Mouse (Mus musculus) adrenal gland, adult 8-10 months (tissue): ENCODE measurements at regions not wholly inside any gene's neighbourhood (a gene's known extent, or its start where the extent isn't known, plus 50 kb on each side); places are given as distances from the start of the nearest gene placed in this dataset.

Experiments
- DNase-seq: peaks from one replicate; pipeline ENCODE4 v3.0.0; 2022

DNA sequence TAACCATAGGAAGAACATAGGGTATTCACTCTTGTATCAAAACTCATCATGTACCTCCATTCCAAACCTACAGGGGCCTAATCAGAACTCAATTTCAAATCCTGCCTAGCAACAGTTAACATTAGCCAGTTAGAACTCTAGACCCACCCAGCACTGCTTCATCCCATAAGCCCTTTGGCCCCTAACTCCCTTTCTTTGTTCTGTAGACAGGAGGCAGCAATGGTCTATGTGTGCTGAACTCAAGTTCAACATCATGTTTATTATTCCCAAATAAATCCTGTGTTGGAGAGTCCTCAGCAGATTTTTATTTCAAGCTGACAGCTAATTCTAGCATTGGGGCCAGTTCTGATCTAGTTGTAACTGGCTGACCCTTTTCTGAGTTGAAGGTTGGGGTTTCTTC, 112.2 kb downstream of the Ipo8 start:
- DNase-seq = no peak

DNA sequence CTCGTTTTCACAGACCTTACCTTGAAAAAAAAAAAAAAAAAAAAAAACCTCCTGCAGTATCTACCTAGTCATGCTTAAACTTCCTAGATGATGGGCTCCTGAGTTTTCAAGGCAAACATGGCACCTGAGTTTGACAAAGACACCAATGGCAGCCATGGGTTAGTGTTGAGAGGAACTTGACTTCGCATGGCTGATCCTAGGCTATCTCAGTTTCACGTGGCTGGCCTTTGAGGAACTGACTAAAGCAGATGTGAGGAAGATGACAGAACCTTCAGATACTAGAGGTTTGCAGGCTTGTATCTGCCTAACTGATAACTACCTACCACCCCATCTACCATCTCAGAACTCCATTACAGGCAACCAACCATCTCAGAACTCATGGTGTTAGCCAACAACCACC, 120.9 kb downstream of the Ipo8 start:
- no peak for DNase-seq

DNA sequence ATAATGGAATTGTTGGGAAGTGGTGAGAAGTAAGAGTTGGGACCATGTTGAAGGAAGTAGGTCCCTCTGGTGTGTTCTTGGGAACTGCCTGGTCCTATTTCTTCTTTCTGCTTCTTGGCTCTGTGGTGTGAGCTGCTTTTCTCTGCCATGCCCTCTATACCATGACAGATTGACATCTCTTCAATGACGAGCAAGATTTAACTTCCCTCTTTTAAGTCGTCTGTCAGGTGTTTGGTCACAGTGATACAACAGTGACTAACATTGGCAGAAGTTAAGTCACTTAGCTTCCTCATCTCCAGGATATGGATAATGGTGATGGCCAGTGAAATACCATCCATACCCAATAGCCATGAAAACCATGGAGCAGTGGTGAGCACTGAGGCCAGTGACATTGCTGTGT, 122.9 kb downstream of the Ipo8 start:
- no peak for DNase-seq

DNA sequence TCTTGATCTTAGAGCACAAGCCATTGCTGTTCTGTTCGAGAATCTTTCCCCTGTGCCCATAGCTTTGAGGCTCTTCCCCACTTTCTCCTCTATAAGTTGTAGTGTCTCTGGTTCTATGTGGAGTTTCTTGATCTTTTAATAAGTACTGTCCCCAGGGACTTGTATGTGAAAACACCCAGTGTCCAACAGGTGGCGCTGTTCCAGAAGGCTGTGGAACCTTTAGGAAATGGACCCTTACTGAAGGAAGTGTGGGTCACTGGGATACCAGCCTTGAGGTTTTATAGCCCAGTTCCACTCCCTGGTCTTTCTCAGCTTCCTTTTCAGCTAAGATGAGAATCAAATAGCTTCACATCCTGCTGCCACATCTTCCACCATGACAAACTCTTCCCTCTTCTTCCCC, 125.6 kb downstream of the Ipo8 start:
- peak; percentile 19 for DNase-seq

DNA sequence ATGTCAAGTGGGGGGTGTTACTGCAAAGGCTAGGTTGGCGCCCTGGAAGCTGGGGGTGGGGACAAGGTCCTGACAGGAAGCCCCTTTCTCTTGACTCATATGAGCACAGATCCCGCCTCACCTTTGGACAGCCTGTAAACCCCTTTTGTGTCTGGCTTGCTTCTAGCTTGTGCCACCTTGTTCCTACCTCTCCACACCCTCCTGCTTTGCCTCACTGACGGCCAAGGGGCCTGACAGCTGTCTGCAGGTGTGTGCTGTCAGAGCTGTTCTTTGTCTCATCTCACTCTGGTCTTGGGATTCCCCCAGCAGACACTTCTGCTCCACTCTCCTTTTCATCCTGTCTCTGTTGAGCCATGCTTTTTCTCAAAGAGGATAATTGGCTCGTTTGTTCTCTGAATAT, 137.9 kb downstream of the Ipo8 start:
- DNase-seq = no peak

DNA sequence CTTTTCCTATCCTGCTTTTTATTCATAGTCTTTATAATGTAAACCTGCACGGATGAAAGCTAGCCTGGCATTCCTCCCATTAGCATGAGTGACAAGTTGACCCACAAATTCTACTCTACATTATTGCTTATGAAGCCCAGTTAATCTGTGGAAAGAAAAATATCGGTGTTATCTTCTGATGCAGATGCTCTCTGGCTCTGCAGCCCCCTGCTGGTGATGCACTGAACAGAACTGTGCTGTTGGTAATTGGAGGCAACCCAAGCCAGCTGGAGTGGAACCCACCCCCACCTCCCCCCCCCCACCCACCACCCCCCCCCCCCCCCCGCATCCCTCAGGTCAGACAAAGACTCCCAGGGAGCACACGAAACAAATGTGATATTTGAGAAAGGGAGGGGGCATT, 143.5 kb downstream of the Ipo8 start:
- DNase-seq = peak; percentile 15

DNA sequence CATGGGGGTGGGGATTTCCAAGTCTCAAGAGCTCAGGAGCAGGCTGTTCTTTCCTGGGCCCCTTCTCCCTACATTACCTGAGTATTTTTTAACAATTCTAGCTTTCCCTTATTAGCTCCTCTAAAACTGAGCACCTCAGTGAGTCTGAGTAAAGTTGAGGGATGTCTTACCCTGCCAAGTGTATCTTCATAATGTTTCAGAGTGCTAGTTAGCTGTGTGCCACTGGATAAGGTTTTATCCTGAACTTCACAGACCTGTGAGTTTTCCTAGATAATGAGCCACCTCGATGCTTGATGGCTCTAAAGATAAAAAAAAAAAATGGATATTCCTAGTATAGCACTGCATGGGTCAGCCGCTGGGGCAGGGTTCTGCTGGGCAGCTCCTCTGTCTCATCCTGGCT, 171.1 kb downstream of the Ipo8 start:
- no peak for DNase-seq

DNA sequence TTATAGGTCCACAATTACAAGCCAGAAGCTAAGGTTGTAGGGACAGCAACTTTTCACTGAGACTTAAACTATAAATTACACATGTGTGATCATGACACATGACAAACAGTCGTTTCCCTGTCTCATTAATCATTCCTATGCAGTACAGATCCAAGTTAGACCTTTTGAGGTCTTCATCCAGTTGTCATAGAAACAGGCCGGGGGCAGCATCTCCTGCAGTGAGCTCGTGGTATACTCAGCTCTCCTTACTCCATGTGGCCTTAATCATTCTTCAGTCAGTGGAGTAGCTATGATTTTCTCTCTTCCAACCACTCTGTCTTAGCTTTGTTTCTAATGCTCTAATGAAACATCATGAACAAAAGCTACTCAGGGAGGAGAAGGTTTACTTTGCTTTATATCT, 178.1 kb downstream of the Ipo8 start:
- DNase-seq = no peak

DNA sequence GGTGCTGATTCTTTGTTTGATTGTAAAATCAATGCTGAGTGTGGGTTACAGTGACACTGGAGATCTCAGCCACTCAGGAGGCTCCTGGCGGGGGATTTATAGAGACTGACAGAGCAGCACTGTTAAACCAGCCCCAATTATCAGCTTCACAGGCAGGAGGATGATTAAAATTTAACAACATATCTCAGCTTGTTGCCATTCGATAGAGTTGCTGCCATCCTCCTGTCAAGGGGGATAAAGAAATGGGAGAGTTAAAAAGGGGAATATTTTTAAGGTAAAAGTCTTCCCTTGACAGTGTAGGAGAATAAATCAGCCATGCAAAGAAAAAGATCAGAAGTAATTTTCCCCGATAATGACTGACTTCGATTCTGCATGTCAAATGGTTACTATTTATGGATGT, 178.8 kb downstream of the Ipo8 start:
- DNase-seq = no peak

DNA sequence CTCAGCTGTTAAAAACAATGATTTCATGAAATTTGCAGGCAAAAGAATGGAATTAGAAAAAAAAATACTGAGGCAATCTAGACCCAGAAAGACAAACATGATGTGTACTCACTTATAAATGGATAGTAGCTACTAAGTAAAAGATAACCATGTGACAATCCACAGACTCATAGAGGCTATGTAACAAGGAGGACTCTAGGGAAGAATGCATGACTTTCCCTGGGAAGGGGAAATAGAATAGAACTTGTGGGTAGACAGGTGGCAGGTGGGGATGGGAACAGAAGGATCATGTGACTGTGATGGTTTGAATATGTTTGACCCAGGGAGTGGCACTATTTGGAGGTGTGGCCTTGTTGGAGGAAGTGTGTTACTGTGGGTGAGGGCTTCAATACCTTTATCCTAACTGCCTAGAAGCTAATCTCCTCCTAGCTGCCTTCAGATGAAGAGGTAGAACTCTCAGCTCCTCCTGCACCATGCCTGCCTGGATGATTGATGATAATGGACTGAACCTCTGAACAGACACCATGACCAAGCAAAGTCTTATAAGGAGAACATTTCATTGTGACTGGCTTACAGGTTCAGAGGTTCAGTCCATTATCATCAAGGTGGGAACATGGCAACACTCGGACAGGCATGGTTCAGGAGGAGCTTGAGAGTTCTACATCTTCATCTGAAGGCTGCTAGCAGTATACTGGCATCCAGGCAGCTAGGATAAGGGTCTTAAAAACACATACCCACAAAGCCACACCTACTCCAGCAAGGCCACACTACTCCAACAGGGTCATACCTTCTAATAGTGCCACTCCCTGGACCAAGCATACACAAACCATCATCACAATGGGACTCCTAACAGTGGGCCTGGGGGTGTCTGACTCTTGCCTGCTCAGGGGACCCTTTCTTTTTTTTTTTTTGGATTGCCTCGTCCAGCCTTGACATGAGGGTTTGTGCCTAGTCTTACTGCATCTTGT, 183.6 kb downstream of the Ipo8 start:
- no peak for DNase-seq

DNA sequence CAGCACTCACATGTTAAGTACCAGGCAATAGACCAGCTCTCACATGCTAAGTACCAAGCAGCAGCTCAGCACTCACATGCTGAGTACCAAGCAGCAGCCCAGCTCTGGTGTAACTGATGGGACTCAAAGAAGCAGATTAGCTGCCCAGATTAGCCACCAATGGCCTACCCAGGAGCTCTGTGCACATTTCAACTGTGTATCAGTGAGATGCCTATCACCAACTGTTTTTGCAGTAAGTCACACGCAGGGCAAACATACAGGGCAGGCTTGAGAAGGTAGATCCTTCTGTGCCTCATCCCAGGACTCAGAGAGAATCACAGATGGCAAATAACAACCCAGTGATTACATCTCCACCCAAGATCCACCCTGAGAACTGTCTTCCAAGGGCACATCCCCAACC, 190.7 kb downstream of the Ipo8 start:
- DNase-seq = no peak

DNA sequence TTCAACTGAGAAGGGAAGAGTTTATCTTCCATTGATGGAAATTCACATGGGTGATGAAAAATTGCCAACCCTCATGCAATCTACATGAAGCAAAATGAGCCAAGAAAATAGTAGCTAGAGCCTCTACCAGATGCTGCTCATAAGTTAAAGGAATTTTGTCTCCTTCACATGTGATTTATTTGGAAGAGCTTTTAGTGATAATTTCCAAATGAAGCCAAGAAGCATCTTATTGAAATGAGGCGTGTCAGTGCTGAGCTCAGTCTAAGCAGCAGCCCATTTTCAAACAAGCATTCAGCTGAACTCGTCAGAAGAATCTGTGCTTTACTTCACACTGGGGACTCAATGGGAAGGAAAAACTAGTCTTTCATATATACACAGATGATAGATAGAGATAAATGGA, 190.0 kb upstream of the Tmtc1 start:
- no peak for DNase-seq

DNA sequence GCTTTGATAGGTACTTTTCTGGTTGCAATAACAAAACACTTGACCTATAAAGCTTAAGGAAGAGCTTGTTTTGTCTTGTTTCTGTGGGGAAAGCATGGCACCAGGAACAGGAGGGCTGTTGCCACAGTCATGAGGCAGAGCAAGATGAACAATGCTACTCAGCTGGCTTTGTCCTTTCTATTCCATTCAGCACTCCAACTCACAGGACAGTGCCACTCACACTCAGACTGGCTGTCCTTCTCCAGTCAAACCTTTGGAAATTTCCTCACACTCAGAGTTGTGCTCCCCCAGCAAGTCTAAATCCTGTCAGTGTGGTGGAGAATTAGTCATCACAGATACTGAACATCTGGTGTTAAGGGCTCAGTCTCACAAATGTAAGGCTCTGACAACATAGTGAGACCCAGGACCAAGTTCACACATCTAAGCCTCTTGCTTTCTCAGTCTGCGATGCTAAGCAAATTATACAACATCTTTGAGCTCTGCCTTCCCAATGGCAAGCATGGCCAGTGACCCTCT, 183.0 kb upstream of the Tmtc1 start:
- no peak for DNase-seq

DNA sequence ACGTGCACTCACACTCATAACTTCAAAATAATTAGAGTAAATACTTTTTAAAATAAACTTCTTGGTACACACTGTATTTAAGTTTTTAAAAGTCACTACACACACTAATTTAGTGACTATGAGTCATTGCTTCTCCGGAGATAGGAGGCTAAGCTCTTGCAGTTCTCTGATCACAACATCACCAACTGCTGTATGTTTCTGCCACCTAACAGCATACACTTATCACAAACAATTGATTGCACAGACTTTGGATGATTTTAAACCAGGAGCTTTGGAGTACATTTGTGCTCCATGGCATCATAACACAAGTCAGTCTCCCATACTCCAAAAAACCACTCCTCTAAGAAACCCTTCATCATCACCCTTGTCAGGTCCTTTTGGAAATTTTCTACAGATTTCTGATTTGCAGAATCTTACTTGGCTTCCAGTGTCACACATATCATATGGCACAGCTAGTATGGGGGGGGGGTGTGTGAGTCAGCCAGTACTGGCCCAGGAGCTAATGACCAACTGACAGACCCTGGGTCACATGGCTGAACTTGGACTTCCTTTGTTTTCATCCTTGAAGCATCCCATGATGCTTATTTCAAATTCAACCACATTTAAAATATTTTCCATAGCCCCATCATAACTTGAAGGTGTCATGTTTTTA, 179.1 kb upstream of the Tmtc1 start:
- no peak for DNase-seq

DNA sequence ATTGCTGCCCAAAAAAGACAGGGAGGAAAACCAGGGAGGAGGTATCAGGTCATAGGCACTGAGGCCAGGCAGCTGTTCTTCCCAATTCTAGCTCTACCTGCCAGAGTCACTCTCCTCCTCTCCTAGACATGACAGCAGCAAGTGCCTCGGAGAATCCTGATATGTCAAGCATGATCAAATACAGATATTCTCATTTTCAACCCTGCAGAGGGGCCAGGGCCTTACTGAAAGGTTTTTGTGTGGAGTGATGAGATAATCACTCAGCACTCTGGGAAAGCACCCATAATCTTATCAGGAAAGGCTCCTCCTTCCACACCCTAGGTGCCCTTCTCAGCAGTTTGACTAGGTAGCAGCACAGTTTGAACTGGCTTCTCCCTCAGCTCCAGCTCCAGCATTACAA, 175.8 kb upstream of the Tmtc1 start:
- no peak for DNase-seq

DNA sequence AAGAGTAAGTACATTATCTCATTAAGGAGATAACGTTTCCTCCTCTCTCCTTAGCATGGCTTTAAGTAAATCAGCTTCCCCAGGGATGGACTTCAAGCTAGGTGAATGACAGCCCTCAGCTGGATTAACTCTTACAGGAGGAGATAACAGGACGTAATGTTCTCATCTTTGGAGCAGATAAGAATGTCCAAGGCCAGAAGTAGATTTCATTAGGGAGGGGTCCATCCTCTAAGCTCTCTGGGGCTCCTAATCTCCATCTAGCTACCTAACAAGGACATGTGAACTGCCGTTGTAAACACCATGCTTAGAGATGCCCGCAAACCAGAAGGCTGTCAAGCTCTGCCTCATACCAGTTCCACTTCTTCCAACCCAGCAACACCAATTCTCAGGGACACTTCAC, 171.7 kb upstream of the Tmtc1 start:
- DNase-seq = no peak

DNA sequence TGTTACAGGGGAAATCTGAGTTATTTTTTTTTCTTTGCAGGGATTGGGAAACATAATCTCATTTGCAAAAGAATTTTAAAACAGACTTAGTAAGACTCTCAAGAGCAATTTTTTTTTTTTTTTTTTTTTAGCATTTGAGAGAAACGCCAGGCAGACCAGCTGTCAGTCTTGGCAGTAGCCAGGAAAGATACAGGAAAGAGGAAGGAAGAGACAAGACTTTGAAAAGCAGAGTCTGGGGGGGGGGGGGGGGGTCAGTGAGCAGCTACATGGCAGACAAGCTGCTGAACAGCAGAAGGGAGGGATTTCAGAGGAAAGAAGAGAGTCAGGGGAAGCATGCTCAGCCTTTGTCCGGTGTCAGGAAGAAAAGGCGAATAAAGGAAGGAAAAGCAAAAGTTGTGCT, 171.3 kb upstream of the Tmtc1 start:
- DNase-seq = no peak

DNA sequence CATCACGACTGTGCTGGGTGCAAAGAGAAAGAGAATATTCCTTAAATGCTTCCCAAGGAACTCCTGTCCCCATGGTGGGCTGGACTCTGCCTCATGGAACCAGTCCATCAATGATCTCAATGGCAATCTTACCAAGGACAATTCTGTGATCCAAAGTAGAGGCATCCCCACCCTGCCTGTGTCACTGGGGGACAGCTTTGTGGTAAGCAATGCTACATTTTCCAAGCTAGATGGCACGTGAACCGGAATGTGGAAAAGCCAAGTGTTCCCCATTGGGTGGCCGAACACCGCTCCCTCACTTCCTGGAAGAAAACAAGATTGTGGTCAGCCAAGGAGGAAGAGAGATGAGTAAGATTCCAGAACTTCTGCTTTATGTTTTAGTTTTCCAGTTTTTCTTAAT, 164.7 kb upstream of the Tmtc1 start:
- DNase-seq = no peak

DNA sequence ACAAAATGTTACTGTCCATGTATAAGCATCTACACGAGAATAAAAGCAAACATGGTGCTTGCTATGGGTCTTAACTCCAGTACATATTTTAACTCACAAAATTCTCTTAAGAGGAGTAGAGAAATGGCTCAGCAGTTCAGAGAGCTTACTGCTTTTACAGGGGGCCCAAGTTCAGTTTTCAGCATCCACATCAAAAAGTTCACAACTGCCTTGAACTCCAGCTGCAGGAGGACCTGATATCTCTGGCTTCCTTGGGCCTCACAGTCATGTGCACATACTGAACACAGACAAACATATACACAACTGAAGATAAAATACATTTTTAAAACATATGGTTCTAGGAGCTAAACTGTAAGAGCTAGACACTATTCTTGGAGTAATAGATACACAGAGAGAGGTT, 161.0 kb upstream of the Tmtc1 start:
- no peak for DNase-seq

DNA sequence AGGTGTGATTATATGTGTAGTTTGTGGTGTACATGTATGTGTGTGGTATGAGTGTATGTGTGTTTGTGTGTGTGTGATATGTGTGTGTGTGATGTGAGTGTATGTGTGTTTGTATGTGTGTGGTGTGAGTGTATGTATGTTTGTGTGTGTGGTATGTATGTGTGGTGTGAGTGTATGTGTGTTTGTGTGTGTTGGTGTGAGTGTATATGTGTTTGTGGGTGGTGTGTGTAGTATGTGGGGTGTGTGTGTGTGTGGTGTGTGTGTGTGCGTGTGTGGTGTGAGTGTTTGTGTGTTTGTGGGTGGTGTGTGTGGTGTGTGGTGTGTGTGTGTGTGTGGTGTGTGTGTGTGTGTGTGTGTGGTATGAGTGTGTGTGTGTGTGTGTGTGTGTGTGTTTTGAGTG, 160.6 kb upstream of the Tmtc1 start:
- no peak for DNase-seq

DNA sequence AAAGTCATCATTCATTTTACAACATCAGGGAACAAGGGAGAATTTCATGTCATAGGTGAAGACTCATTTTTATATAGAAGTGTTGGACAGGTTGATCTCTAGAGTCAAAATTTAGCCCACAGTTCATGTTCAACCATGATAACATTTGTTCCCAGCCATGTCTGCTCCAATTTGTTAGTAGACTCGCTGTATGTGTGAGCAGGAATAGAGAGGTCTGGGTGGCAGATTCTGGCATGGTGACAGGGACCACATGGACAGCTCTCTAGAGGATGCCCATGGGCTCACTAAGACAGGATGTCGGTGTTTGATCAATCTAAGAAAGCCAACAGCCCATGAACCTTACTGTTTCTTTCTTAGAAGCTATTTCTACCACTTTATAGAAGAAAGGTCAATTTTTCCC, 159.7 kb upstream of the Tmtc1 start:
- DNase-seq = no peak

DNA sequence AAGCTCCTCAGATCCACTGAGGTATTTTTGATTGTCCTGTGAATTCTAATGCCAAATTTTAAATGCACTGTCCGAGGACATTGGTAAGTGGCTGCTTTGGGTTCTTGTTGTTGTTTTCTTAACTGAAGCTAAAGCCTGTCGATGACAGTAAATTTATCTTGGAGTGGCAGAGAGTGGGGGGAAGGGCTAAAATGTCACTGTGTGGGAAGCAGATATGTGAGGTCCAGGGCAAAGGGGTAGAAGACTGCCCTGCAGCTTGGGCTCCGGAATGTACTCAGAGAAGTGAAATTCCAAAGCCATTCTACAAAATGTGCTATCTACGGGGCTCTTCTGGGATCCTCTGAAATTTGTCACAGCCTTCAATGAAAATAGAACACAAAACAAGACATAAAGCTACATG, 159.3 kb upstream of the Tmtc1 start:
- no peak for DNase-seq

DNA sequence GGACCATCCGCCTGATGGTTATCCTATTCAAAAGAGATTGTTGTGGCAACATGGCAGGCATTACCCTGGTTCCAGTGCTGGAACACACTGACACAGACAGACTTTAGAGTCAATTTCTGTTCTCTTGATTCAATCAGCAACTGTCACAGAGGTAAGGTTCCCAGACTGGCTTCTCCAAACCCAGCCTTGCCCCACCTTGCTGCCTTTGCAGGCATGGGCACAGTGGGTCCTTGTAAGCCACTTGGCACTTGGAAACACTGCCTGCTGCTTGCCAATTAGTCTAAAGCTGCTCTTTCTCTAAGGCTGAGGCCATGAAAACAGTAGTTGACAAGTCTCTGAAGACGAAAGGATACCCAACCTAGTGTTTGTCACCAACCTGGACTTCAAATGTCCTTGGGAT, 158.7 kb upstream of the Tmtc1 start:
- DNase-seq = no peak

DNA sequence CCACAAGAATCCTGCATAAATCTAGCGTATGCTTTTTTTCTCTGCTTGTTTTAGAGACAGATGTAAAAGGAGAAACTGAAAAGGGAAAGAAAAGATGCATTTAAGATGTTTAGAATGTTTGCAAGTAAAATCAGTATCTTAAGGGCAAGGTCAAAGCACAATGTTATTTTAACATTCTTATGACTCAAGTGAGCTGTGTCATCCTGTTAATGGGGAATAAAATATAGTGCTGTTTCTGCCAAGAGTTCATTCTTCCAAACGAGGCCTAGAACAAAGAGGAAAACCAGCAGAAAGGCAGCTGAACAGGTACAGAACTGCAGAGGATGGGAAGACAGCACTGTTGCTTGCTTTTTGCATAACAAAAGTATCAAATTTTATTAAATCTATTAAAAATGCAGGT, 156.7 kb upstream of the Tmtc1 start:
- DNase-seq = peak; percentile 5
